ENCODE assay signal across 8 mouse cellular contexts in the genomic region with DNA sequence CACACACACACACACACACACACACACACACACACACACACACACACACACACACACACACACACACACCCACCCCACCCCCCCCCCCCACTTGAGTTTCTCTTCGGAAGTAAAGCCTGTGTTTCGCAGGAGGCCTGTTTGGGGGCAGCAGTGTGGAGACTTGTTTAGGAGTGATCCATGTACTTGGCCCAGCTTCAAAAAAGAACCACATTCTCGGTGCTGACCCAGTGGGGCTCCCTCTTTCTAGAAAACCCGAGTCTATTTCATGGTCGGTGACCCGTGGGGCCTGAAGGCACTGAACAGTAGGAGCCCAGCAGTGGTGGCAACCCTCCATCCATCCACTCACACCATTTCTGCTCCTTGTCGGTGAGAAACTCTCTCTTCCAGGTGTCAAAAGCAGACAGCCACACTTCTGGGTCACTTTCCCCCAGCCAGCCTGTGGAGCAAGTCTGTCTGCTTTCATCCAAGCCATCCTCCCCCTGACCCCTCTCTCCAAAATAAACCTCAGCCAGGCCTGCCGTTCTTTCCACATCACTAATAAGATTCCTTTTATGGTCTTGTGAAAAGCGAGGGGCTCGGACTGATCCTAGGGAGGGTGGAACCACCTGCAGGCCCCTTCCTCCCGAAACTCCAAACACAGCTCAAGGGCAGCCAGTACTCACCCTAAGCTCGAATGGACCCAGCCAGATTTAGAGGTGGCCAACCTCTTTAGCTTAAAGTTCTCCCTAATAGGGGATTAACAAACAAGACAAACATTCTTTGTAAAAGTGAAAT. TPM values are rescaled to one million over a fixed set of nuclear protein-coding genes. Genes with fewer than 3 reads are reported as not detected.
DNase-seq lines count a peak whose midpoint lies in the region; ATAC-seq lines count a peak whose summit lies in the region.

No protein-coding gene starts in this region.

- intact Hi-C loops in left cerebral cortex, postnatal 4 days (cut with DNase I): loop anchor here (5.0 kb wide), 2 partner anchors 201 to 829 kb away; no protein-coding TSS in a partner anchor

- no peak for ATAC-seq in heart, embryonic 12.5 days (ENCODE audit: insufficient number of reproducible peaks, low FRiP score)
- no peak for ATAC-seq in liver, embryonic 13.5 days (ENCODE audit: low read depth)
- no peak for ATAC-seq in stomach, embryonic 15.5 days (ENCODE audit: insufficient read depth, low FRiP score, low read depth)
- ATAC-seq in frontal cortex, adult (ENCODE audit: low TSS enrichment): no peak

- peak overlapping the region; percentile 85 for H3K4me3 ChIP-seq in heart, embryonic 12.5 days
- H3K4me3 ChIP-seq in liver, embryonic 13.5 days (replicated peaks): peak overlapping the region; percentile 63
- H3K4me3 ChIP-seq in stomach, embryonic 15.5 days (replicated peaks): peak overlapping the region; percentile 68

- H3K9me3 ChIP-seq in heart, embryonic 12.5 days (replicated peaks): no peaks in the 10 kb centered on the region
- no peaks in the 10 kb centered on the region for H3K9me3 ChIP-seq in liver, embryonic 13.5 days (replicated peaks)
- no peaks in the 10 kb centered on the region for H3K9me3 ChIP-seq in stomach, embryonic 15.5 days

- H3K9ac ChIP-seq in heart, embryonic 12.5 days: peak overlapping the region; percentile 94
- H3K9ac ChIP-seq in liver, embryonic 13.5 days: no peak overlapping the region
- peak overlapping the region; percentile 64; the same call in 1 of the 2 replicates for H3K9ac ChIP-seq in stomach, embryonic 15.5 days

- WGBS in heart, embryonic 12.5 days: 12% methylated on average over 11 of the region's 12 CpGs
- WGBS in liver, embryonic 13.5 days (ENCODE audit: insufficient replicate concordance): 45% methylated on average over 12 of the region's 12 CpGs
- 14% methylated on average over 12 of the region's 12 CpGs for WGBS in stomach, embryonic 15.5 days

- peak overlapping the region; percentile 89 for H3K4me2 ChIP-seq in heart, embryonic 12.5 days
- H3K4me2 ChIP-seq in liver, embryonic 13.5 days: peak overlapping the region; percentile 72
- peak overlapping the region; percentile 94 for H3K4me2 ChIP-seq in stomach, embryonic 15.5 days

- peaks cover 59% of the 10 kb centered on the region for H3K4me1 ChIP-seq in heart, embryonic 12.5 days (replicated peaks)
- peaks cover 23% of the 10 kb centered on the region for H3K4me1 ChIP-seq in liver, embryonic 13.5 days (replicated peaks)
- peaks cover 41% of the 10 kb centered on the region for H3K4me1 ChIP-seq in stomach, embryonic 15.5 days

- peak overlapping the region; percentile 97 for H3K27ac ChIP-seq in heart, embryonic 12.5 days (ENCODE audit: poor library complexity, severe bottlenecking)
- no peak overlapping the region for H3K27ac ChIP-seq in liver, embryonic 13.5 days
- H3K27ac ChIP-seq in stomach, embryonic 15.5 days: peak overlapping the region; percentile 100

- DNase-seq in retina, postnatal 1 day: peak; percentile 25
- no peak for DNase-seq in retina, embryonic 14.5 days (ENCODE audit: low spot score)
- DNase-seq in liver, embryonic 13.5 days: no peak
- DNase-seq in left cerebral cortex, postnatal 4 days: no peak
- DNase-seq in left cerebral cortex, adult 11 months (ENCODE audit: low spot score): no peak

- peaks cover 5% of the 10 kb centered on the region; the same call in 1 of the 2 replicates for H3K36me3 ChIP-seq in heart, embryonic 12.5 days
- no peaks in the 10 kb centered on the region for H3K36me3 ChIP-seq in liver, embryonic 13.5 days
- no peaks in the 10 kb centered on the region for H3K36me3 ChIP-seq in stomach, embryonic 15.5 days

- H3K27me3 ChIP-seq in heart, embryonic 12.5 days (replicated peaks): no peaks in the 10 kb centered on the region
- peaks cover 65% of the 10 kb centered on the region for H3K27me3 ChIP-seq in liver, embryonic 13.5 days
- no peaks in the 10 kb centered on the region for H3K27me3 ChIP-seq in stomach, embryonic 15.5 days (replicated peaks)

RNA-seq across cellular contexts. Expression of a gene that starts 3.0 kb away (rescaled TPM):
- polyA plus RNA-seq in heart, embryonic 12.5 days (2016; fragmentation: Nextera tagmentation; extraction: Ambion mirVana): 26.2 and 26.6 TPM in 2 replicates
- 1.2 and 1.6 TPM in 2 replicates for polyA plus RNA-seq in liver, embryonic 13.5 days (2015; fragmentation: Nextera tagmentation; extraction: Ambion mirVana)
- polyA plus RNA-seq in stomach, embryonic 15.5 days (2015; fragmentation: Nextera tagmentation; extraction: Ambion mirVana): 18.3 and 20.3 TPM in 2 replicates
- total RNA-seq in left cerebral cortex, postnatal 4 days (2021): 1 to 10 TPM; 9.5 to 9.6 TPM
